Mouse (Mus musculus): ENCODE measurements around the gene Olfr1151. TPM values are rescaled to one million over a fixed set of nuclear protein-coding genes. Genes with fewer than 3 reads are reported as not detected.

The Olfr1151 gene
- not detected for total RNA-seq (2021)
- long read RNA-seq, experiment 1: 0 reads
- long read RNA-seq, experiment 2: 0 reads

DNA sequence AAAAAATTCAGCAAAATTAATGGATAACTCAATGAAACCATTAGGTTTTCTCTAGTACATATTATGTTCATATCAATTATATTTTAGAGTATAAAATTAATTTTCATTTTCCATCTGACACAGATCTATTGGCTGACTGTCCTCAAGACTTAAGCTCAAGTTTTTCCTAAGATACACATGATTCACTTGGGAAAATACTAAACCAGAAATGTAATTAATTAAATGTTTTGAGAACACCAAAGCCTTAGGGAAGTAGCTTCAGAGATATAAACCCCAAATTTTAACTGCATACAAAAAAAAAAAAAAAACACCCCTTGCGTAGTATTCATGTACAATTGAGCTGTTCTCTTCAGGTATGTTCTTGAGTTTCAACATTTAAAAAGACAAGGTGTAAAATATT lies at the start of gene Olfr1151:
Gene Olfr1151, plus strand, starts transcription at position 301 of the 400 bp plus-strand sequence.
- H3K27ac ChIP-seq: no peak within 1 kb of the TSS
- no peak for TF ChIP-seq CTCF (conservative IDR thresholded peaks at IDR 0.05)
- no peak within 1 kb of the TSS for H3K4me3 ChIP-seq
- DNase-seq (ENCODE audit: low spot score in 2 of 2): no peak

DNA sequence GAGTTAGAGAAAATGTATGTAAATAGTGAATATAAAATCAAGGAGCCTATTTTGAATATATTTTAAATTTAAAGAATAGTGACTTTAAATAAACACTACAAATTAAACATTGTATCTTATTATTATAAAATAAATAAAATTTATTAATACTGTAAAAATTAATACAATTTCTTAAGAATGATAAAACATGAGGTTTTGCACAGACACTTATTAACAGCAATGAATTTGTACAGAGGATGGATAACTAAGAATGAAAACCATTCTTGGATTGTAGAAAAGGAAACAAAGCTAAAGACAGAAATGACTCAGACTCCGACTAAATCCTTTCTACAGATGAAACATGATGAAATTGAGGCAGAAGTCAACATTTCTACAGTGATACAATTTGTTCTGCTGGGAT lies 46.1 kb upstream of the Olfr1151 start, which contains the start of gene Olfr1145:
Gene Olfr1145, plus strand, starts transcription at position 301 of the 400 bp plus-strand sequence.
- Histone ChIP-seq H3K4me3 (no peak within 1 kb of the TSS), H3K27ac (no peak within 1 kb of the TSS)
- no peak for DNase-seq (ENCODE audit: low spot score in 2 of 2)
- no peak for TF ChIP-seq CTCF (conservative IDR thresholded peaks at IDR 0.05)

DNA sequence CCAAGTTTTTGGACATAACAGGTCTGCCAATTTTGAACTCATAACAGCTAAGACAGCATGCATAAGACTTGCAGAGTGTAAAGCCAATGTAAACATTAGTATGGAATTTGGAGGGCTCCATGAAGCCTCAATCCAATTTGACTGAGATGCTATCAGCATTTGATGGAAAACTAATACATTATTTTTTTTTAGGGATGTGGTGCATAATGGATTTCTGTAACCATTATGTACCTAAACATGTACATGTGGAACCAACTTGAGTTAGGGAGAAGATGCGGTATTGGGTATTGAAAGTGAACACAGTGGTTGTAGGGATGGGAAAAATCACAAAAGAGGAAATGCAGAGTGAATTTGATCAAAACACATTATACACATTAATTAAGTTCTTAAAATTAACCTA lies 25.4 kb upstream of the Olfr1151 start, which contains the start of gene Olfr1148:
Gene Olfr1148, plus strand, starts transcription at position 301 of the 400 bp plus-strand sequence.
- H3K27ac ChIP-seq: no peak within 1 kb of the TSS

DNA sequence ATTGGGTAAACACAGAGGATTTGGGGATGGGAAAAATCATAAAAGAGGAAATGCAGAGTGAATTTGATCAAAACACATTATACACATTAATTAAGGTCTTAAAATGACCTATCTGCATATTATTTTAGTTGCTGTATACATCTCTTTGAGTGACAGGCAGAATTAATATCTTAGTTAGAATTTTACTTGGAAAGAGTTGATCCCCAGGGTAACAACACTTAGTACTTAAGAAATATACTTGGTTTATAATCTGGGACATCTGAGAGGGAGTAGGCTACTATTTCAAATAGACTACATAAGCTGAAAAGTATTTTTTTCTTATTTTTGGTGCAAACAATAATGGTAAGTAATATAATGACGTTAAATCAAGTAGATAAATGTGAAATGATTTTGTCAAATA lies 12.0 kb upstream of the Olfr1151 start, which contains the start of gene Olfr1150-ps1:
Gene Olfr1150-ps1, plus strand, starts transcription at position 301 of the 400 bp plus-strand sequence.
- TF ChIP-seq CTCF (conservative IDR thresholded peaks at IDR 0.05): no peak
- H3K27ac ChIP-seq: no peak within 1 kb of the TSS
- DNase-seq (ENCODE audit: low spot score in 2 of 2): no peak
- no peak within 1 kb of the TSS for H3K4me3 ChIP-seq

More for the DNA sequence above, 25.4 kb upstream of the Olfr1151 start, which contains the start of gene Olfr1148:
- no peak for TF ChIP-seq CTCF (conservative IDR thresholded peaks at IDR 0.05)
- no peak within 1 kb of the TSS for H3K4me3 ChIP-seq
- DNase-seq (ENCODE audit: low spot score in 2 of 2): no peak

DNA sequence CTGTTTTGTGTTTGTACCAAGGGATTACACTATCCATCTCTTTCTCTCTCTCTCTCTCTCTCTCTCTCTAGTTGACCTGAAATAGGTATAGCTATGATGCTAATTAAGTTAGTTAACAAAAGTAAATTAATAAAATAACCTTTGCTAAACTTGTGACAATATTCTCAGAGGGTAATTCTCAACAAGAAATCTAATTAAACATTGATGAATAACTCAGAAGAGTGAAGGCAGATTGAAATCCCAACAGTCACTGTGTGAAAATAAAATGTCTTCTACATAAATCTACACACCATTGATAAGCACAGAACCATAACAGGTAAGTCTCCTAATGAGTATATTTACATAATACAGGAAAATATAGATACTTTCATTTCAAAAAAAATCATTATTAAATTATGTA lies 10.5 kb downstream of the Olfr1151 start, which contains the start of gene Olfr1152:
Gene Olfr1152, plus strand, starts transcription at position 301 of the 400 bp plus-strand sequence.
- DNase-seq (ENCODE audit: low spot score in 2 of 2): no peak
- no peak within 1 kb of the TSS for H3K4me3 ChIP-seq
- TF ChIP-seq CTCF (conservative IDR thresholded peaks at IDR 0.05): no peak
- no peak within 1 kb of the TSS for H3K27ac ChIP-seq

DNA sequence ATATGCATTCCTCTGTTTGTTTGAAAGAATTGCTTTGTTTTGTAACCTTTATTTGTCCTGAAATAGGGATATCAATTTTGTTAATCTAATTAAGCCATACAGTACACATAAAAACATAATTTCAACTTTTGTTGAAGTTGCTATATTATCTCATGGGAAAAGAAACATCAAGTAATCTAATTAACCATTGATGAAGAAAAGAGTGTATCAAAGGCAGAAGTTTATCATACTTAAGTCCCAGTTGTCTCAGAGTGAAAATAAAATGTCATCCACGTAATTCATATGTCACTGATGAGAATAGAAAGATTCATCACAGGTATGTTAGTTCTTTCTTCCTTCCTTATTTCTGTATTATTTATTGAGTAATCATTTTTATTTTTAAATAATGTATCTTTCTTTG lies 39.0 kb downstream of the Olfr1151 start, which contains the start of gene Olfr1153:
Gene Olfr1153, plus strand, starts transcription at position 301 of the 400 bp plus-strand sequence.
- Histone ChIP-seq H3K4me3 (no peak within 1 kb of the TSS), H3K27ac (no peak within 1 kb of the TSS)
- no peak for TF ChIP-seq CTCF (conservative IDR thresholded peaks at IDR 0.05)
- no peak for DNase-seq (ENCODE audit: low spot score in 2 of 2)

DNA sequence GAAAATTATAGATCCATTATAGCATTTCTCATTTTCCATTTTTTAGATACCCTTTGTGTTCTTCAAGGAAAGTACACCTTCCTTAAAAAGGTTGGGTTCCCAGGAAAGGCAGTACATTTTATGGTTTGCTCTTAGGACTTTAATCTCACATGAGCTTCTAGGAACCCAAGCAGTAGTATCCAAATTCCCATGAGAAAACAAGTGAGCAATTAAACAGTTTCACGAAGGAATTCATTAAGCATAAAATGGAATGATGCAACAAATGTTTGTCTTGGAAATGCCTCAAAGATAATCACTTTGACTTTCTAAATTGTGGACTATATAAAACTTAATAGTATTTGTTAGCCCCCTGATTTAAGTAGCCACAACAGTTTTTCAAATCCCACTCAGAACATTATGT lies 49.4 kb downstream of the Olfr1151 start, which contains the start of gene Olfr1154:
Gene Olfr1154, minus strand, starts transcription at position 101 of the 400 bp plus-strand sequence.
- Histone ChIP-seq H3K4me3 (no peak within 1 kb of the TSS), H3K27ac (no peak within 1 kb of the TSS)
- DNase-seq (ENCODE audit: low spot score in 2 of 2): no peak
- TF ChIP-seq CTCF (conservative IDR thresholded peaks at IDR 0.05): no peak

Other genes with a start within 250 kb of the Olfr1151 start
- not detected for gene Olfr1130, start 249.7 kb upstream of the Olfr1151 start, total RNA-seq (2021)
- gene Olfr1131, start 228.8 kb upstream of the Olfr1151 start, total RNA-seq (2021): not detected
- not detected for gene Olfr1132, start 218.3 kb upstream of the Olfr1151 start, total RNA-seq (2021)
- gene Olfr1133, start 208.5 kb upstream of the Olfr1151 start, total RNA-seq (2021): not detected
- not detected for gene Olfr1134, start 197.4 kb upstream of the Olfr1151 start, total RNA-seq (2021)
- gene Olfr1135, start 182.2 kb upstream of the Olfr1151 start, total RNA-seq (2021): not detected
- gene Olfr1136, start 161.9 kb upstream of the Olfr1151 start, total RNA-seq (2021): not detected
- not detected for gene Olfr1137, start 142.7 kb upstream of the Olfr1151 start, total RNA-seq (2021)
- not detected for gene Olfr1138, start 115.9 kb upstream of the Olfr1151 start, total RNA-seq (2021)
- not detected for gene Olfr1140, start 112.1 kb upstream of the Olfr1151 start, total RNA-seq (2021)
- not detected for gene Olfr1141, start 101.9 kb upstream of the Olfr1151 start, total RNA-seq (2021)
- not detected for gene Olfr152, start 76.4 kb upstream of the Olfr1151 start, total RNA-seq (2021)
- not detected for gene Olfr1143, start 55.3 kb upstream of the Olfr1151 start, total RNA-seq (2021)
- not detected for gene Olfr1145, start 46.0 kb upstream of the Olfr1151 start, total RNA-seq (2021)
- gene Olfr1148, start 25.3 kb upstream of the Olfr1151 start, total RNA-seq (2021): not detected
- not detected for gene Olfr1150-ps1, start 11.9 kb upstream of the Olfr1151 start, total RNA-seq (2021)
- not detected for gene Olfr1152, start 10.6 kb downstream of the Olfr1151 start, total RNA-seq (2021)
- gene Olfr1153, start 39.1 kb downstream of the Olfr1151 start, total RNA-seq (2021): not detected
- gene Olfr1154, start 49.3 kb downstream of the Olfr1151 start, total RNA-seq (2021): not detected
- not detected for gene Olfr1155, start 89.3 kb downstream of the Olfr1151 start, total RNA-seq (2021)
- gene Olfr1156, start 97.2 kb downstream of the Olfr1151 start, total RNA-seq (2021): under 1 TPM in 1 of 2 experiments, not detected in 1; 0.15 TPM
- gene Olfr1157, start 112.4 kb downstream of the Olfr1151 start, total RNA-seq (2021): not detected
- gene Olfr74, start 118.8 kb downstream of the Olfr1151 start, total RNA-seq (2021): not detected
- gene Olfr1158, start 134.3 kb downstream of the Olfr1151 start, total RNA-seq (2021): not detected
- not detected for gene Olfr1160, start 152.4 kb downstream of the Olfr1151 start, total RNA-seq (2021)
- gene Olfr1161, start 166.9 kb downstream of the Olfr1151 start, total RNA-seq (2021): not detected
- not detected for gene Olfr73, start 181.8 kb downstream of the Olfr1151 start, total RNA-seq (2021)
- gene Olfr1162, start 195.3 kb downstream of the Olfr1151 start, total RNA-seq (2021): not detected
- gene Olfr1163, start 216.0 kb downstream of the Olfr1151 start, total RNA-seq (2021): not detected
- gene Olfr1164, start 238.1 kb downstream of the Olfr1151 start, total RNA-seq (2021): not detected

All from layer of hippocampus, adult 2 months (tissue).